ENCODE assay signal across 24 mouse cellular contexts in the genomic region with DNA sequence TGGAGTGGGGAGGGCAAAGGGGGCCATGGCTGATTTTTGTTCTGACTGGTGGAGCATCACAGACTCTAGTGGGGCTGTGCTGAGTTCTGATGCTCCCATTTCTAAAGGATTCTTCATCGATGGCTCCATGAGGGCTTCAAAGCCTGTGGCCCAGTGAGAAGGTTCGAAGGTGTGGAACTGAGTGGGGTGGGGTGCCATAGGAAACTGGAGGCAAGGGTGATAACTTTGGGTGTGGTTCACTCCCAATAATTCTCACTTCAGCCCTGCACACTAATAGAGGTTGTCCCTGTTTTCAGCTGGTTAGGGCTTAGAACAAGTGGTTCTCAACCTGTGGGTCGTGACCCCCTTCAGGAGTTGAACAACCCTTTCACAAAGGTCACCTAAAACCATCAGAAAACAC. TPM values are rescaled to one million over a fixed set of nuclear protein-coding genes. Genes with fewer than 3 reads are reported as not detected.
A peak's percentile ranks its signal among the peaks of the same experiment; 100 is the strongest.
DNase-seq lines count a peak whose midpoint lies in the region; ATAC-seq and TF ChIP-seq lines count a peak whose summit lies in the region.
"Had no signal": no experiment of that assay in that cellular context is flagged by ENCODE, and none has a peak within 500 bp of the region (broad histone marks: within the 10 kb centered on the region; RNA-seq: fewer than 3 reads in every experiment).

No protein-coding gene starts in this region.

- no peaks in the 10 kb centered on the region for H3K27me3 ChIP-seq in liver, embryonic 14.5 days (ENCODE audit: control insufficient read depth, insufficient read depth, low read length)
- no peaks in the 10 kb centered on the region for H3K27me3 ChIP-seq in stomach, postnatal 0 days (ENCODE audit: control insufficient read depth, insufficient read depth, low read length)
- H3K27me3 ChIP-seq: embryonic facial prominence, embryonic 15.5 days; forebrain, embryonic 13.5 days; hindbrain, embryonic 12.5 days had no signal

- H3K9ac ChIP-seq in liver, embryonic 14.5 days (replicated peaks) = no peak overlapping the region
- H3K9ac ChIP-seq in stomach, postnatal 0 days (ENCODE audit: low read length) = no peak overlapping the region
- H3K9ac ChIP-seq: embryonic facial prominence, embryonic 15.5 days; forebrain, embryonic 13.5 days; forebrain, postnatal 0 days; hindbrain, embryonic 12.5 days had no signal

- peak; percentile 56 for ATAC-seq in erythroblast, adult 5-6 weeks (replicated peaks; ENCODE audit: low FRiP score, poor library complexity, severe bottlenecking)
- ATAC-seq in erythroid progenitor cell, adult 5-6 weeks (replicated peaks; ENCODE audit: low FRiP score, poor library complexity, severe bottlenecking) = peak; percentile 72
- peak; percentile 61 for ATAC-seq in liver, embryonic 14.5 days (ENCODE audit: insufficient read depth)
- ATAC-seq in stomach, postnatal 0 days (ENCODE audit: low FRiP score, low TSS enrichment) = no peak
- ATAC-seq: activated CD4-positive, CD25-positive, alpha-beta regulatory T cell, adult 4 months; forebrain, embryonic 13.5 days; forebrain, postnatal 0 days; hindbrain, embryonic 16.5 days had no signal

- no peaks in the 10 kb centered on the region for H3K9me3 ChIP-seq in liver, embryonic 14.5 days (ENCODE audit: control insufficient read depth, low read length)
- H3K9me3 ChIP-seq in stomach, postnatal 0 days (ENCODE audit: control insufficient read depth, low read length) = no peaks in the 10 kb centered on the region
- H3K9me3 ChIP-seq: embryonic facial prominence, embryonic 15.5 days; forebrain, embryonic 13.5 days; G1E; heart, embryonic 10.5 days; hindbrain, embryonic 12.5 days had no signal

- H3K4me3 ChIP-seq in liver, embryonic 14.5 days (ENCODE audit: insufficient read depth in 1 of 2, low read depth in 2 of 2, low read length in 2 of 2) = no peak overlapping the region
- H3K4me3 ChIP-seq in stomach, postnatal 0 days (ENCODE audit: low read depth, low read length) = no peak overlapping the region
- H3K4me3 ChIP-seq: embryonic facial prominence, embryonic 15.5 days; forebrain, embryonic 13.5 days; heart, embryonic 10.5 days; hindbrain, embryonic 12.5 days had no signal

- no peak for DNase-seq in liver, embryonic 14.5 days (ENCODE audit: low read depth in 3 of 3, low spot score in 3 of 3)
- DNase-seq in stomach, postnatal 0 days (ENCODE audit: low spot score) = no peak
- DNase-seq in adipocyte (ENCODE audit: low spot score) = no peak
- DNase-seq in heart, adult 11 months = no peak
- DNase-seq in ovary, adult 18-20 months (ENCODE audit: low spot score) = no peak
- DNase-seq: adrenal gland, adult 2 months; adrenal gland, postnatal 25 days; cerebellum, adult 2 months; cerebellum, postnatal 10 days; embryo, embryonic 11 days; forebrain, postnatal 0 days; gastrocnemius, postnatal 25 days; heart, adult 18-20 months; heart, postnatal 10 days; heart, postnatal 4 days had no signal

- H3K4me2 ChIP-seq in liver, embryonic 14.5 days (ENCODE audit: low read depth) = peak overlapping the region; percentile 43
- H3K4me2 ChIP-seq in stomach, postnatal 0 days (replicated peaks; ENCODE audit: low read depth) = no peak overlapping the region
- H3K4me2 ChIP-seq: embryonic facial prominence, embryonic 15.5 days; forebrain, embryonic 13.5 days; hindbrain, embryonic 12.5 days had no signal

- peaks cover 15% of the 10 kb centered on the region for H3K36me3 ChIP-seq in liver, embryonic 14.5 days (replicated peaks; ENCODE audit: control insufficient read depth, insufficient read depth, low read depth)
- peaks cover 28% of the 10 kb centered on the region for H3K36me3 ChIP-seq in stomach, postnatal 0 days (ENCODE audit: control insufficient read depth, insufficient read depth, low read length)

- no peak for TF ChIP-seq CTCF in liver, embryonic 14.5 days (IDR thresholded peaks at IDR 0.05; ENCODE audit: low read depth)
- TF ChIP-seq CTCF in stomach, postnatal 0 days (IDR thresholded peaks at IDR 0.05; ENCODE audit: low read depth) = no peak

- H3K27ac ChIP-seq in liver, embryonic 14.5 days = no peak overlapping the region
- 0 out of 2 replicates have a peak overlapping the region, but pooled peaks have one; percentile 18 for H3K27ac ChIP-seq in stomach, postnatal 0 days (replicated peaks)
- H3K27ac ChIP-seq: forebrain, embryonic 13.5 days; hindbrain, embryonic 12.5 days had no signal

- TF ChIP-seq EP300 in liver, embryonic 14.5 days (IDR thresholded peaks at IDR 0.05; ENCODE audit: low read depth) = no peak
- no peak for TF ChIP-seq EP300 in stomach, postnatal 0 days (optimal IDR thresholded peaks at IDR 0.05)

- 37% methylated on average over 3 of the region's 3 CpGs for WGBS in liver, embryonic 14.5 days (ENCODE audit: insufficient replicate concordance)
- 66% methylated on average over 3 of the region's 3 CpGs for WGBS in stomach, postnatal 0 days

- H3K4me1 ChIP-seq in liver, embryonic 14.5 days (replicated peaks; ENCODE audit: control insufficient read depth in 2 of 2, insufficient read depth in 2 of 2, low read length in 1 of 2) = peaks cover 35 to 71% of the 10 kb centered on the region in 2 experiments
- H3K4me1 ChIP-seq in stomach, postnatal 0 days (replicated peaks; ENCODE audit: control insufficient read depth, insufficient read depth) = peaks cover 12% of the 10 kb centered on the region; the same call in 1 of the 2 replicates
- H3K4me1 ChIP-seq: forebrain, embryonic 13.5 days; hindbrain, embryonic 12.5 days had no signal

RNA-seq across cellular contexts. Expression of a gene that starts 8.6 kb away (rescaled TPM):
- total RNA-seq in erythroblast, adult 5-6 weeks (2015; ENCODE audit: low replicate concordance) = 2.1 and 7.9 TPM in 2 replicates
- total RNA-seq in erythroblast, adult 5-6 weeks (2017; ENCODE audit: low replicate concordance) = 2.0 and 4.7 TPM in 2 replicates
- 5.9 and 23.4 TPM in 2 replicates for total RNA-seq in erythroid progenitor cell, adult 5-6 weeks (2015; ENCODE audit: low replicate concordance)
- 3.6 and 5.1 TPM in 2 replicates for total RNA-seq in erythroid progenitor cell, adult 5-6 weeks (2017; ENCODE audit: low replicate concordance)
- polyA plus RNA-seq in liver, embryonic 14.5 days (2012; rRNA removed) = 2.8 and 3.3 TPM in 2 replicates
- 4.9 and 6.0 TPM in 2 replicates for polyA plus RNA-seq in liver, embryonic 14.5 days (2014; fragmentation: Nextera tagmentation; extraction: Ambion mirVana)
- 30.8 and 32.2 TPM in 2 replicates for polyA plus RNA-seq in stomach, postnatal 0 days (2015; fragmentation: Nextera tagmentation; extraction: Ambion mirVana)

RNA-seq across cellular contexts. Expression of a gene that starts 14.7 kb away (rescaled TPM):
- total RNA-seq in erythroblast, adult 5-6 weeks (2015; ENCODE audit: low replicate concordance) = 10.8 and 25.3 TPM in 2 replicates
- total RNA-seq in erythroblast, adult 5-6 weeks (2017; ENCODE audit: low replicate concordance) = 25.1 and 41.4 TPM in 2 replicates
- total RNA-seq in erythroid progenitor cell, adult 5-6 weeks (2015; ENCODE audit: low replicate concordance) = 7.6 and 17.2 TPM in 2 replicates
- total RNA-seq in erythroid progenitor cell, adult 5-6 weeks (2017; ENCODE audit: low replicate concordance) = 10.0 and 15.7 TPM in 2 replicates
- polyA plus RNA-seq in liver, embryonic 14.5 days (2012; rRNA removed) = 5.1 and 6.2 TPM in 2 replicates
- 7.3 and 8.0 TPM in 2 replicates for polyA plus RNA-seq in liver, embryonic 14.5 days (2014; fragmentation: Nextera tagmentation; extraction: Ambion mirVana)
- 32.0 and 37.4 TPM in 2 replicates for polyA plus RNA-seq in stomach, postnatal 0 days (2015; fragmentation: Nextera tagmentation; extraction: Ambion mirVana)

RNA-seq across cellular contexts. Expression of a gene that starts 33.8 kb away (rescaled TPM):
- 2.7 TPM in 1 of 2 replicates, not detected in the other for total RNA-seq in erythroblast, adult 5-6 weeks (2015; ENCODE audit: low replicate concordance)
- 0.94 and 5.2 TPM in 2 replicates for total RNA-seq in erythroblast, adult 5-6 weeks (2017; ENCODE audit: low replicate concordance)
- not detected in 2 replicates for total RNA-seq in erythroid progenitor cell, adult 5-6 weeks (2015; ENCODE audit: low replicate concordance)
- total RNA-seq in erythroid progenitor cell, adult 5-6 weeks (2017; ENCODE audit: low replicate concordance) = 0.15 and 3.9 TPM in 2 replicates
- polyA plus RNA-seq in liver, embryonic 14.5 days (2012; rRNA removed) = 3.1 and 3.3 TPM in 2 replicates
- 2.2 and 3.5 TPM in 2 replicates for polyA plus RNA-seq in liver, embryonic 14.5 days (2014; fragmentation: Nextera tagmentation; extraction: Ambion mirVana)
- polyA plus RNA-seq in stomach, postnatal 0 days (2015; fragmentation: Nextera tagmentation; extraction: Ambion mirVana) = 5.3 and 6.7 TPM in 2 replicates

RNA-seq across cellular contexts. Expression of a gene that starts 36.0 kb away (rescaled TPM):
- total RNA-seq in erythroblast, adult 5-6 weeks (2015; ENCODE audit: low replicate concordance) = not detected in 2 replicates
- not detected in 2 replicates for total RNA-seq in erythroblast, adult 5-6 weeks (2017; ENCODE audit: low replicate concordance)
- not detected in 2 replicates for total RNA-seq in erythroid progenitor cell, adult 5-6 weeks (2015; ENCODE audit: low replicate concordance)
- not detected in 2 replicates for total RNA-seq in erythroid progenitor cell, adult 5-6 weeks (2017; ENCODE audit: low replicate concordance)
- polyA plus RNA-seq in liver, embryonic 14.5 days (2012; rRNA removed) = 0.05 and 0.07 TPM in 2 replicates
- polyA plus RNA-seq in liver, embryonic 14.5 days (2014; fragmentation: Nextera tagmentation; extraction: Ambion mirVana) = 0.20 TPM in 1 of 2 replicates, not detected in the other
- 0.63 and 0.73 TPM in 2 replicates for polyA plus RNA-seq in stomach, postnatal 0 days (2015; fragmentation: Nextera tagmentation; extraction: Ambion mirVana)
